Mouse (Mus musculus) heart, embryonic 16.5 days (tissue): ENCODE data around the gene Pex19. TPM values are rescaled to one million over a fixed set of nuclear protein-coding genes. Genes with fewer than 3 reads are reported as not detected.

Experiments
- ATAC-seq: fragments of 200-750 bp; cut with Nextera tagmentation; replicated peaks from 2 replicates; pipeline ENCODE4 v1.8.0; 2017; ENCODE audit warnings: moderate number of reproducible peaks; ENCODE audit not compliant: insufficient read depth, low FRiP score; ENCODE audit errors: extremely low read depth
- H3K27ac ChIP-seq: fragments of 300-500 bp; sonication (generic); 2 replicates; pipeline ENCODE4 v1.5.1; 2014; ENCODE audit warnings: mild to moderate bottlenecking, low read length, control low read depth, moderate library complexity
- H3K27me3 ChIP-seq: fragments of 300-500 bp; sonication (generic); 2 replicates; pipeline ENCODE4 v1.6.1; 2014; ENCODE audit warnings: low read length, mixed read lengths; ENCODE audit not compliant: control insufficient read depth, insufficient read depth
- H3K36me3 ChIP-seq: fragments of 300-500 bp; sonication (generic); 2 replicates; pipeline ENCODE4 v1.6.1; 2014; ENCODE audit not compliant: control insufficient read depth, insufficient read depth
- H3K4me1 ChIP-seq: fragments of 300-500 bp; sonication (generic); 2 replicates; pipeline ENCODE4 v1.6.1; 2014; ENCODE audit warnings: low read length, mixed read lengths; ENCODE audit not compliant: control insufficient read depth, insufficient read depth
- H3K4me2 ChIP-seq: fragments of 300-500 bp; sonication (generic); 2 replicates; pipeline ENCODE4 v1.6.1; 2014; ENCODE audit warnings: low read depth, mild to moderate bottlenecking, control low read depth, low read length
- H3K4me3 ChIP-seq: fragments of 300-500 bp; sonication (generic); 2 replicates; pipeline ENCODE4 v1.5.1; 2014; ENCODE audit warnings: mild to moderate bottlenecking, control low read depth, low read length
- H3K9ac ChIP-seq: fragments of 300-500 bp; sonication (generic); 2 replicates; pipeline ENCODE4 v1.6.1; 2014; ENCODE audit warnings: low read length, control low read depth
- H3K9me3 ChIP-seq: fragments of 300-500 bp; sonication (generic); replicated peaks from 2 replicates; pipeline ENCODE4 v1.6.1; 2016; ENCODE audit warnings: low read length; ENCODE audit not compliant: control insufficient read depth
- WGBS: fragments of 180-500 bp; shearing (Covaris S2); extraction: QIAGEN DNeasy Blood & Tissue Kit; methylation state at CpG from one replicate; pipeline ENCODE4 v1.1.7; 2014; 5-methylcytosine and 5-hydroxymethylcytosine counted together
- polyA plus RNA-seq: library from polyadenylated mRNA; unstranded; fragments of >200 nt; fragmentation: Nextera tagmentation; extraction: Ambion mirVana; gene quantifications from 2 replicates; pipeline ENCODE4 v1.2.1, GENCODE M21; 2015

The Pex19 gene
- polyA plus RNA-seq, 1 experiment from 2014 or later = 130 TPM

DNA sequence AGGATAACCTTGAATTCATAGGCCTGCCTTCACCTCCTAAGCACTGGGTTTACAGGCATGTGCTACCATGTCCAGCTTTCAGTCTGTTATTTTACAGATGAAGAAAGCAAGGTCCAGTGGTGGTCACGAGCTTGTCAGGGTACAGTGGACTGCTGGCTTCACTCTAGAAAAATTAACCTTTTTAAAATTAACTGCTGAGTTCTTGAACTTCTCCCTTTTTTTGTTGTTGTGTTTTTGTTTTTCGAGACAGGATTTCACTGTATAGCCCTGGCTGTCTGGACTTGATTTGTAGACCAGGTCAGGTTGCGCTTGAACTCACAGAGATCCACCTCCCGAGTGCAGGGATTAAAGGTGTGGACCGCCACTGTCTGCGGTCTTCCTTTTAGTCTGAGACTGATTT, 36.4 kb downstream of the Pex19 start:
- H3K9ac ChIP-seq = no peak overlapping the region
- 92% methylated on average over 6 of the region's 6 CpGs for WGBS

DNA sequence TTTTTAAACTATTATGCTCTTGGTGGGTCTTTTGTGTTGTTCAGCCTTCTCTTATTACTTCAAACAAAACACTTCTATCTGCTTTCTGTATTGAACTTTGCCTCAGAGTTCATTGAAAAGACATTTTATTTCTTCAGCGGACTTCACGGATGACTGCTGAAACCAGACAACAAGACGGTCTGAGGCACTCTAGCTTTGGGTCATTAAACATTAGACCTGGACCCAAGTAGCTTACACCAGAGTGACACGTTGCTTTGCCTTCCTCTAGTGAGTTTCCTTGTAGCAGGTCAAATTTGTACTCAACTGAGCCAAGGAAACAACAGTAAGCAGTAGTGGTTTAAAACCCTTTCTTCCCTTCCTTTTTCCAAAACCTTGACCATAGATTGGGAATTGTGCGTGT, 41.4 kb downstream of the Pex19 start:
- Histone ChIP-seq H3K27ac (no peak overlapping the region), H3K4me1 (0 out of 2 replicates have a peak, but pooled peaks cover 2% of the 10 kb centered on the region), H3K27me3 (no peaks in the 10 kb centered on the region), H3K9ac (no peak overlapping the region), H3K4me3 (no peak overlapping the region), H3K36me3 (peaks cover 56% of the 10 kb centered on the region), H3K9me3 (no peaks in the 10 kb centered on the region), H3K4me2 (no peak overlapping the region)
- 91% methylated on average over 5 of the region's 5 CpGs for WGBS
- no peak for ATAC-seq

More for the DNA sequence above, 36.4 kb downstream of the Pex19 start:
- Histone ChIP-seq H3K4me2 (no peak overlapping the region), H3K27me3 (no peaks in the 10 kb centered on the region), H3K9me3 (no peaks in the 10 kb centered on the region), H3K27ac (no peak overlapping the region), H3K4me3 (no peak overlapping the region), H3K36me3 (peaks cover 26% of the 10 kb centered on the region), H3K4me1 (peaks cover 19% of the 10 kb centered on the region)
- ATAC-seq = no peak

DNA sequence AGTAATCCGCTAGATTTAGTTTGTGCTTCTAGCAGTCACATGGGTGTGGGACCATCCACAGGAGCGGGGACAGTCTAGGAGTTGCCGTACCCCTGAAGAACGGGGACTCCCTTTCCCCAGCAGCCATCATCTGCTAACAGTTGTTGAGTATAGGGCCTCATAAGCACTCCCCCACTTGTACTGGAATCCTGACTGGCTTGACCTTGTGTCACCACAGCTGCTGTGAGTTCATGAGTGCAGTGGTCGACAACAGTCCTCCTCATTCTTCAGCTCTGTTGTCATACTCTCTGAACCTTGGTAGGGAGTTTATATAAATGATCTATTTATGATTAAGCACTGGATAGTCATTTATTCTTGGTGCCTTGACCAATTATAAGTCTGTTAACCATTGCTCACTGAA, 43.3 kb downstream of the Pex19 start:
- Histone ChIP-seq H3K27ac (no peak overlapping the region), H3K9me3 (no peaks in the 10 kb centered on the region), H3K36me3 (peaks cover 67% of the 10 kb centered on the region), H3K9ac (no peak overlapping the region), H3K4me2 (no peak overlapping the region), H3K4me3 (no peak overlapping the region), H3K4me1 (0 out of 2 replicates have a peak, but pooled peaks cover 5% of the 10 kb centered on the region), H3K27me3 (no peaks in the 10 kb centered on the region)
- WGBS = 89% methylated on average over 5 of the region's 5 CpGs
- no peak for ATAC-seq

DNA sequence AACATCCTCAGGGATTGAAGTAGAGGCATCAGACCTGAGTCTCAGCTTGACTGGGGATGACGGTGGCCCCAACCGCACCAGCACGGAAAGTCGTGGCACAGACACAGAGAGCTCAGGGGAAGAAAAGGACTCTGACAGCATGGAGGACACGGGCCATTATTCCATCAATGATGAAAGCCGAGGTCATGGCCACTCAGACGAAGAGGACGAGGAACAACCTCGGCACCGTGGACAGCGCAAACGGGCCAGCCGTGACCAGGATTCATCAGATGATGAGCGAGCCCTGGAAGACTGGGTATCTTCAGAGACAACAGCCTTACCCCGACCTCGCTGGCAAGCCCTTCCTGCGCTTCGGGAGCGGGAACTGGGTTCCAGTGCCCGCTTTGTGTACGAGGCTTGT, 45.8 kb downstream of the Pex19 start:
- Histone ChIP-seq H3K9ac (no peak overlapping the region), H3K4me2 (no peak overlapping the region), H3K4me3 (no peak overlapping the region), H3K36me3 (peaks cover 57% of the 10 kb centered on the region), H3K9me3 (no peaks in the 10 kb centered on the region), H3K27ac (no peak overlapping the region), H3K27me3 (no peaks in the 10 kb centered on the region), H3K4me1 (0 out of 2 replicates have a peak, but pooled peaks cover 5% of the 10 kb centered on the region)
- no peak for ATAC-seq
- WGBS = 93% methylated on average over 21 of the region's 21 CpGs

DNA sequence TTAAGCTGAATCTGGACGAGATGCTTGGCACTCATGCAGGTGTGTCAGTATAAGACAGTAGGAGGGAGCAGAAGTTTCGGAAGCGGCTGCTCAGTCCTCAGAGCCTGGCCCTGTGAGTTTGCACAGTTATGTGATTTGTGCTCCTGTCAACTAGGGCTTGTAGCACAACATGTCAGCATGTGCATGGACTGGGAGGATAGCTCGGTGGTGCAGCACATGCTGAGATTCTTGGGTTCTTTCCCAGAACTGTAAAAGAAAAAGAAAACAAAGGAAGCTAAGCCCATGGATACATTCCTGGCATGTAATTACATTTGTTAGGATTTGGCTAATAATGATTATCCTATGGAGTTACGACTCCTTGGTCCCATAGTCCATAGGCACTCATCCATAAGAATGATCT, 46.6 kb downstream of the Pex19 start:
- Histone ChIP-seq H3K36me3 (peaks cover 56% of the 10 kb centered on the region), H3K4me1 (0 out of 2 replicates have a peak, but pooled peaks cover 5% of the 10 kb centered on the region), H3K4me2 (no peak overlapping the region), H3K9ac (no peak overlapping the region), H3K4me3 (no peak overlapping the region), H3K27ac (no peak overlapping the region), H3K9me3 (no peaks in the 10 kb centered on the region), H3K27me3 (no peaks in the 10 kb centered on the region)
- ATAC-seq = no peak
- WGBS = 75% methylated on average over 5 of the region's 5 CpGs

DNA sequence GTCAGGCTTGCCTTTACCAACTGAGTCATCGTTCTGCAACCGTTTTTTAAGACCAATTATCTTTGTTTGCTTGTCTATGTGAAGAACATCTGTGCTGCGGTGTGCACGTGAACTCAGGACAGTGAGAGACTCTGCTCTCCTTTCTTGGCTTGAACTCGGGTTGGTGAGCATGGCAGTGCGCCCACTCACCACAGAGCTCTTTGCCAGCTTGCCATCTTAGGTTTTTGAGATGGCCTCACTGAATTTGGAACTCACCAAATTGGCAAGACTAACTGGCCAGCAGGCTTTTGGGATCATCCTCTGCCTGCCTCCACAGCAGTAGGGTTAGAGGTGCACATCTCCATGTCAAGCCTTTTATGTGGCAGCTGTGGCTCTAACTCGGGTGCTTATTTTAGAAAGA, 51.2 kb downstream of the Pex19 start:
- no peak overlapping the region for H3K9ac ChIP-seq
- H3K4me2 ChIP-seq = no peak overlapping the region
- peaks cover 52% of the 10 kb centered on the region for H3K36me3 ChIP-seq
- no peak overlapping the region for H3K27ac ChIP-seq
- WGBS = 84% methylated on average over 7 of the region's 7 CpGs
- no peaks in the 10 kb centered on the region for H3K9me3 ChIP-seq
- no peaks in the 10 kb centered on the region for H3K27me3 ChIP-seq
- no peak for ATAC-seq
- H3K4me1 ChIP-seq = 0 out of 2 replicates have a peak, but pooled peaks cover 5% of the 10 kb centered on the region
- no peak overlapping the region for H3K4me3 ChIP-seq

DNA sequence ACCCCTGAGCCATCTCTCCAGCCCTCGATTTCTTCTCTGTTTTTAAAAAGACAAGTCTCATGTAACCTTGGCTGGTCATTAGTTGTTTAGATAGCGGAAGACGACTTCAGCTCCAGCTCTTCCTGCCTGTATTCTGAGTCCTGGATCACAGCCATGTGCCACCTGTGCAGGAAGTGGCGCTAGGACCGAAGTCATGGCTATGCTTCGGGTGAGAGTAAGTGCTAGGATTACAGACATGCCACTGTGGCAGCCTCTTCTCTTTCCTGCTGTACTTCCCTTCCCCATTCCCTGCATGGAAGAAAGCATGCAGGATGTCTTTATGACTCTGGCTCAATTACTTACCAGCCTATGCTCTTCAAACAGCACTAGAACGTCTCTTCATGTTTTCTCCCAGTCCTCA, 52.5 kb downstream of the Pex19 start:
- 61% methylated on average over 7 of the region's 7 CpGs for WGBS
- Histone ChIP-seq H3K27ac (0 out of 2 replicates have a peak overlapping the region, but pooled peaks have one; percentile 9), H3K9me3 (no peaks in the 10 kb centered on the region), H3K4me2 (no peak overlapping the region), H3K27me3 (no peaks in the 10 kb centered on the region), H3K36me3 (peaks cover 45% of the 10 kb centered on the region), H3K4me3 (no peak overlapping the region), H3K4me1 (0 out of 2 replicates have a peak, but pooled peaks cover 3% of the 10 kb centered on the region), H3K9ac (no peak overlapping the region)
- no peak for ATAC-seq

DNA sequence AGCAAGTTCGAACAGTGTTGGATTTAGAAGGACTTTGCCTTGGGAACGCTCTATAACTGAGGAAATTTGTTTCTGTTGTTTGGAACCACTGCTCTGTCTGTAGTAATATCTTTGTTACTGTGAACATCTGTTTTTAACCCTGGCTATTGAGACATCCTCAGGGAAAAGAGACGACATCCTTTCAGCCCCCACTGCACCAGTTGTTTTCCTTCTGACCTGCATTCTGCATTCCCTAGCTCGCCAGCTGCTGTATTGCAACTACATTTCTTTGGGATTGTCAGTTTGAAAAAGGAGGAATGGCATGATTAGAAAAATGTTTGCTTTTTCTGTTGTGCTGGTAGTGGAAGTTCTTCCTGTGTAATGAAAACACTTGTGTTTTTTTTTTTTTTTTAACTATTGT, 54.3 kb downstream of the Pex19 start:
- Histone ChIP-seq H3K27me3 (no peaks in the 10 kb centered on the region), H3K27ac (no peak overlapping the region), H3K9me3 (no peaks in the 10 kb centered on the region), H3K4me2 (no peak overlapping the region), H3K36me3 (peaks cover 44% of the 10 kb centered on the region), H3K4me1 (no peaks in the 10 kb centered on the region), H3K9ac (no peak overlapping the region), H3K4me3 (no peak overlapping the region)
- no peak for ATAC-seq
- WGBS = 63% methylated on average over 4 of the region's 4 CpGs

DNA sequence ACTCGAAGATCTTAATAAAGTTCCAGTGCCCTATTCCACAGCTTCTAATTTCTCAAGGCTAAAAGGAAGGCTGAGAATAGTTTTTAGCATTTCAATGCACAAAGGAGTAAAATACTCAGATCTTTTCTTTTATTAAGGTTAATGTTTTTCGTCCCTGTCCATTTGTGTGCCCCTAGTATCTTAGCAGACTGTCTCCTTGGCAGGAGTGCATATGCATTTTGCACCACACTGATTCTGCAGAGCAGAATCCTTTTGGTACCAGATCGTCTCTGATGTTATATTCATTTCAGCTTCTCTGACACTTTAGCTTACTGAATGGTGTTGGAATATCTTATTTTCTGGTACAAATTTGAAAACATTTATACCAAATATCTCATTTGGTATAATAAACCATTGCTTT, 55.2 kb downstream of the Pex19 start:
- no peaks in the 10 kb centered on the region for H3K27me3 ChIP-seq
- H3K9me3 ChIP-seq = no peaks in the 10 kb centered on the region
- no peak overlapping the region for H3K27ac ChIP-seq
- WGBS = 88% methylated on average over 3 of the region's 3 CpGs
- no peak overlapping the region for H3K9ac ChIP-seq
- no peak for ATAC-seq
- H3K4me3 ChIP-seq = no peak overlapping the region
- no peak overlapping the region for H3K4me2 ChIP-seq
- no peaks in the 10 kb centered on the region for H3K4me1 ChIP-seq
- H3K36me3 ChIP-seq = peaks cover 53% of the 10 kb centered on the region
